Mouse (Mus musculus) embryonic facial prominence, embryonic 10.5 days (tissue): ENCODE measurements around the gene Tmem8b. TPM values are rescaled to one million over a fixed set of nuclear protein-coding genes. Genes with fewer than 3 reads are reported as not detected.

Experiments used
- DNase-seq: peaks from one replicate; pipeline ENCODE4 v3.0.0-alpha.2; 2017; ENCODE audit warnings: low spot score
- H3K27ac ChIP-seq: fragments of 300-500 bp; sonication (generic); replicated peaks from 2 replicates; pipeline ENCODE4 v1.5.1; 2016; ENCODE audit warnings: mild to moderate bottlenecking
- H3K27me3 ChIP-seq: fragments of 300-500 bp; sonication (generic); replicated peaks from 2 replicates; pipeline ENCODE4 v1.6.1; 2016; ENCODE audit warnings: low read depth, mild to moderate bottlenecking; ENCODE audit not compliant: poor library complexity, severe bottlenecking
- H3K36me3 ChIP-seq: fragments of 300-500 bp; sonication (generic); replicated peaks from 2 replicates; pipeline ENCODE4 v1.6.1; 2016; ENCODE audit warnings: mild to moderate bottlenecking, moderate library complexity
- H3K4me1 ChIP-seq: fragments of 300-500 bp; sonication (generic); 2 replicates; pipeline ENCODE4 v1.6.1; 2016
- H3K4me3 ChIP-seq: fragments of 300-500 bp; sonication (generic); 2 replicates; pipeline ENCODE4 v1.5.1; 2016; ENCODE audit warnings: mild to moderate bottlenecking, moderate library complexity
- H3K9me3 ChIP-seq: fragments of 300-500 bp; sonication (generic); 2 replicates; pipeline ENCODE4 v1.6.1; 2016; ENCODE audit warnings: mild to moderate bottlenecking
- WGBS: fragments of 180-500 bp; shearing (Covaris S2); methylation state at CpG from one replicate; pipeline ENCODE4 v1.1.7; 2016; 5-methylcytosine and 5-hydroxymethylcytosine counted together
- polyA plus RNA-seq: library from polyadenylated mRNA; unstranded; fragments of >200 nt; fragmentation: Nextera tagmentation; extraction: Ambion mirVana; gene quantifications from 2 replicates; pipeline ENCODE4 v1.2.1, GENCODE M21; 2016

Tmem8b gene
- polyA plus RNA-seq, result 4.0 and 5.1 TPM in 2 replicates

DNA sequence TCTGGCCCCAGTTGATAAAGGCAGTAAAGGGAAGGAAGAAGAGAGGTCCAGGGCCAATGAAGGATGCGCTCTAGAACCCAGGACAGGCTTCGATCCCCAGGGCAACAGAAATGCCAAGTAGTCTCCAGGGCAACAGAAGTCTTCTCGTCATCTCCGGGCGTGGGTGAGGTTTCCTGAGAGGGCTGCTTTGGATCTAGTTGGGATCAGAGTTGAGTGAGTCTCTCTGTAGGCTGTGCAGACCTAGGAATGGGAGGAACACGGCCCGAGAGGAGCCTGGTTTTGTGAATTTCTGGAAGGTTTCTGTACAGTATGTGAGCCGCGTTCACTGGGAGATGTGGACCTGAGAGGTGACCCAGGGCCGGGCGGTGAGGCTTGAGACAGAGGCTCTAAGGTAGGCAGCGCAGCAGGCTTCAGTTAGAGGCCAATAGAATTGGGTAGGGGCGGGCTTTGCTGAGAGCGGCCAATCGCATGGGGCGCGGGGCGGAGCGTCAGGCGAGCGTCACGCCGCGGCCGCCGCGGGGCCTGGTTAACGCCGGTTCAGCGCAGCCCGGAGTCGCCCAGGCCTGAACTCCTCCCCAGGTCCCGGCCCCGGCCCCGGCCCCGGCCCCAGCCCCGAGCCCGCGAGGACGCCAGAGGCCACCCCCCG is at the start of gene Tmem8b, which contains the start of gene Fam221b:
Gene Tmem8b (plus strand): TSS at position 190 of the 646 bp plus-strand sequence.
Gene Fam221b (minus strand): TSS at position 364 of the 646 bp plus-strand sequence.
- Histone ChIP-seq H3K36me3 (peaks cover 1% of the 10 kb centered on the region; the same call in 1 of the 2 replicates), H3K4me3 (peak within 1 kb of the TSS; percentile 85), H3K4me1 (peaks cover 42% of the 10 kb centered on the region), H3K27ac (peak within 1 kb of the TSS; percentile 93), H3K27me3 (peaks cover 63% of the 10 kb centered on the region), H3K9me3 (no peaks in the 10 kb centered on the region)
- 2% methylated on average over 39 of the region's 41 CpGs for WGBS
- peak; percentile 92 for DNase-seq

DNA sequence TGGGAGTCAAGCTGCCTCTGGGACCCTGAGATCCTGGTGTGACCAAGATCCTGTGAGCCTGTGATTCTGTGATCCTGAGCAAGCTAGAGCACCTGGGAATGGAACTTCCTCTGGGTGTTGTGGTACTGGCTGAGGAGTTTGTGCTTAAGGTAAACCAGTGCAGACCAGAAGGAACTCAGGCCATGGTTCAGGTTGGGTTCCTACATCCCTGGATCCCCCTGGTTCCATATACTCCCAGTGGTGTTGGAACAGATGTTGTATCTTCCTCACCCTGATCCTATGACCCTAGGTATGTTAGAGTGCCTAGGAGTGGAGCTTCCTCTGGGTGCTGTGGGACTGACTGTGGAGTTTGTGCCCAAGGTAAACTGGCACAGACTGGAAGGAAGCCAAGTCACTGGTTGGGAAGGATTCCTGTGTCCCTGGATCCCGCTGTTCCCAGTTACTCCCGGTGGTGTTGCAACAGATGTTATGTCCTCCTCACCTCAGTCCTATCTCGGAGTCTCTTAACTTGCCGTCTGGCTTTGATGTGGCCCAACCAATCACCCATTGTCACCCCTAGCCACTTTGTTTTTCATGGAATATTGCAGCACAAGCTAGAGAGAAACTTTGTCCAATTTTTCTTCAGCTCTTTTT is 48.5 kb upstream of the Tmem8b start:
- H3K36me3 ChIP-seq, result no peaks in the 10 kb centered on the region
- DNase-seq, result peak; percentile 1
- H3K4me3 ChIP-seq, result no peak overlapping the region
- H3K27me3 ChIP-seq, result no peaks in the 10 kb centered on the region
- WGBS, result 82% methylated on average over 4 of the region's 4 CpGs
- H3K9me3 ChIP-seq, result peaks cover 10% of the 10 kb centered on the region
- no peaks in the 10 kb centered on the region for H3K4me1 ChIP-seq
- no peak overlapping the region for H3K27ac ChIP-seq

DNA sequence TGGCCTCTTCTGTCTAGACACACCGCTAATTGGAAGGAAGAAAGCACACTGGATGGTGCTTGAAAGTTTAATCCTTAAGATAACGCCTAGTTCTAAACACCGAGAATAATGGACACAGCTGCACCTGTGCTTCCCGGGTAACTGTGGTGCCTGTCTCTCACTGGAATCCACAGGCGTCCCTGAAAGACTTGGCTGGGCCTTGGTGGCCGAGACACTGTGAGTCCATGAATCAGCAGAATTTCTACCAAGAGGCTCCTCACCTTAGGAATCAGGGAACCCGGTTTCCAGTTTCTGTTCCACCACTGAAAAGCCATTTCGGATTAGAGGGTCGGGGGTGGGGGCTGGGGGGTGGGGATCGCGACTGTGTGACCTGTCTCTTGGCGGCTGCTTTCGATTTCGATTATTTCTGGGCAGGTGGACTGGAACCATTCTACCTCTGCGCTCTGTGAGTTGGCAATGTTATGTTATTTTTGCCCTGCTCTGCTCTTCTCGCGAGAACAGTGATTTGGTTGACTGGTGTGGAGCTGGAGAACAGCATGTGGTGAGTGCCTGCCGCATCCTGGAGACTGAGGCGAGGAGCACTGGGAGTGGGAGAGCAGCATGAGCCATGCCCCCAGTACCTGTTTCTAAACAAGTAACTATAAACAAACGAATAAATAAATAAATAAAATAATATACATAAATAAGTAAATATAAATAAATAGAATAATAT is 39.5 kb upstream of the Tmem8b start:
- peaks cover 34% of the 10 kb centered on the region for H3K27me3 ChIP-seq
- WGBS, result 44% methylated on average over 20 of the region's 20 CpGs
- H3K27ac ChIP-seq, result no peak overlapping the region
- peaks cover 20% of the 10 kb centered on the region for H3K9me3 ChIP-seq
- H3K36me3 ChIP-seq, result no peaks in the 10 kb centered on the region
- DNase-seq, result peak; percentile 22
- no peak overlapping the region for H3K4me3 ChIP-seq
- H3K4me1 ChIP-seq, result peaks cover 36% of the 10 kb centered on the region

DNA sequence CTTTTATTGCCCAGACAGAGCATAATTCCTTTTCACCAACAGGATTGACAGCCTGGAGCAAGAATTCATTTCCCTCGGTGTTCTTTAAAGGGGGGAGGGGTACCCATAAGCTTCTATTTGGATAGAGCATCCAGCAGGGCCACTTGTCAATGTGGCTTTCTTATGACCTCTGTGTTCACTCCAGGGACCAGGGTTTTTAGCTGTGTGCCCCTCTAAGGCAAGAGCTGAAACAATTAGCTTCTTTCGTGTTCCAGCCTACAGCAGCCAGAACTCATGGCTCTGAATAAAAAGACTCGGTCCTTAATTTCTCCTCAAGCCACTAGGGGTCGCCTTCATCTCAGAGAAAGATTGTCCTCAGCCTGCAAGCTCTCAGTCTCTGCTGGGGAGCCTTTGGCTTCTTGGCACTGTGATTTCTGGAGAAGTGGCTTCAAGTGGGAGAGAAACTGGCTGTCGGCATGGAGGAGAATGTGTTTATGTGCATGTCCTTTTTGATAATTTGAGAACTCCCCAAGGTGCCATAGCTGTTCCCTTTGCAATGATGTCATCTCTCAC is 38.7 kb upstream of the Tmem8b start:
- DNase-seq, result peak; percentile 79
- Histone ChIP-seq H3K27ac (no peak overlapping the region), H3K36me3 (no peaks in the 10 kb centered on the region), H3K9me3 (peaks cover 12% of the 10 kb centered on the region), H3K4me1 (peaks cover 36% of the 10 kb centered on the region), H3K27me3 (peaks cover 34% of the 10 kb centered on the region), H3K4me3 (no peak overlapping the region)
- WGBS, result 5% methylated on average over 5 of the region's 5 CpGs

DNA sequence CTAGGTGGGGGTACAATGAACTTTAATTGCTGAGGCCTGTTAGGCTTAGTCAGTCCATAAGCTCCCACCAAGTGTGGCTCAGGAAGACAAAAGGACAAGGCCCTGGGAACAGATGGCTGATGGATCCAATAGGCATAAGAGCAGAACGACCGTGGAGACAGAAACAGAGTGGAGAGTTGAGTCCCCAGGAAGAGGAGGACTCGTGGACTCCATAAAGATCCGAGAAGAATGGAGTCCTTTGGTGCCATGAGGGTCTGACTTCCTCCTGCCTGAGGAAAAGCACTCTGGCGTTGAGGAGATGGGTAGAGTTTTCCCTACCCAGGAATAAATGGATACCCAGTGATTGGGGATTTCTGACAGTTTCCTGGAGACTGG is 38.1 kb upstream of the Tmem8b start:
- H3K9me3 ChIP-seq, result peaks cover 6% of the 10 kb centered on the region
- peak overlapping the region; percentile 79 for H3K4me3 ChIP-seq
- WGBS, result 23% methylated on average over 5 of the region's 5 CpGs
- peaks cover 34% of the 10 kb centered on the region for H3K27me3 ChIP-seq
- H3K27ac ChIP-seq, result peak overlapping the region; percentile 90
- H3K36me3 ChIP-seq, result no peaks in the 10 kb centered on the region
- DNase-seq, result no peak
- peaks cover 36% of the 10 kb centered on the region for H3K4me1 ChIP-seq

DNA sequence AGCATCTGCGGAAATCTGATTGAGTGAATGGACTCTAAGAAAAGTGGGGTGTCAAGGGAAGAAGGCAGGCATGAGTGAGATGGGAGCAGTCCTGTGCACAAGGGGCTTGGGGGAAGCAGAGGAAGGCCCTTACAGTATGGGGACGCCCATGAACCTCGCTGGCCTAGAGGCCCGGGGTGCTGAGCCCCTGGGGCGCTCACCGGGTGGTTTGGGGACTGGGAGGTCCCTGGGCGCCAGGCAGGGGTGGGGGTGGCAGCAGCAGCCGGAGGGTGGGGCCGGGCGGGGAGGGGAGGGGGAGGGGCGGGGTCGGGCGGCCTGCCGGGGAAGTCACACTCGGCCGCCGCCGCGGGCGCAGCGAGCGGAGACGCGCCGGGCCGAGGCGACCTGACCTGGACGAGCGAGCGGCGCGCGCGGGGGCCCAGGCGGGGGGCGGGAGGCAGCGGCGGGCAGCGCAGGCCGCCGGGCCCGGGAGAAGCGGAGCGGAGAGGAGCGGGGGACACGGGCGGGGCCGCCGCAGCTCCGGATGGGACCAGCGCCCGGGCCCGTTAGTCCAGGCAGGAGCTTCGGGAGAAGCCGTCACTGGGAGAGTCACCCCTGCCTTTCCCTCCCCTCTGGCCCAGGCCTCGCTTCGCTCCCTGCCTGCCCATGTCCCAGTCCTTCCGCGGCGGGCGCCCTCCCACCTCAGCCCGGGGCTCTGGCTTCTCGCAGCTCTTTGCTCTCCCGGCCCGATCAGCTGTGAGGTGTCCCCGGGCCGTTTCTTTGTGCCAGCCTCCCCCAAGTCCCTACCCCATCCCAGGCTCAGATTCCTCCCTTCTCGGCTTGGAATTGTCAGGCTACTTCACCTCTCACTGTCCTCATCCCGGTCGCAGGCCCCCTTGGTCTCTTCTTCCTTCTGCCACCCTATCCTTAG is 37.5 kb upstream of the Tmem8b start, which contains the start of gene Npr2:
Gene Npr2 (plus strand): TSS at position 890 of the 910 bp plus-strand sequence.
- H3K4me1 ChIP-seq, result peaks cover 36% of the 10 kb centered on the region
- whole genome bisulfite sequencing, result 1% methylated on average over 65 of the region's 70 CpGs

DNA sequence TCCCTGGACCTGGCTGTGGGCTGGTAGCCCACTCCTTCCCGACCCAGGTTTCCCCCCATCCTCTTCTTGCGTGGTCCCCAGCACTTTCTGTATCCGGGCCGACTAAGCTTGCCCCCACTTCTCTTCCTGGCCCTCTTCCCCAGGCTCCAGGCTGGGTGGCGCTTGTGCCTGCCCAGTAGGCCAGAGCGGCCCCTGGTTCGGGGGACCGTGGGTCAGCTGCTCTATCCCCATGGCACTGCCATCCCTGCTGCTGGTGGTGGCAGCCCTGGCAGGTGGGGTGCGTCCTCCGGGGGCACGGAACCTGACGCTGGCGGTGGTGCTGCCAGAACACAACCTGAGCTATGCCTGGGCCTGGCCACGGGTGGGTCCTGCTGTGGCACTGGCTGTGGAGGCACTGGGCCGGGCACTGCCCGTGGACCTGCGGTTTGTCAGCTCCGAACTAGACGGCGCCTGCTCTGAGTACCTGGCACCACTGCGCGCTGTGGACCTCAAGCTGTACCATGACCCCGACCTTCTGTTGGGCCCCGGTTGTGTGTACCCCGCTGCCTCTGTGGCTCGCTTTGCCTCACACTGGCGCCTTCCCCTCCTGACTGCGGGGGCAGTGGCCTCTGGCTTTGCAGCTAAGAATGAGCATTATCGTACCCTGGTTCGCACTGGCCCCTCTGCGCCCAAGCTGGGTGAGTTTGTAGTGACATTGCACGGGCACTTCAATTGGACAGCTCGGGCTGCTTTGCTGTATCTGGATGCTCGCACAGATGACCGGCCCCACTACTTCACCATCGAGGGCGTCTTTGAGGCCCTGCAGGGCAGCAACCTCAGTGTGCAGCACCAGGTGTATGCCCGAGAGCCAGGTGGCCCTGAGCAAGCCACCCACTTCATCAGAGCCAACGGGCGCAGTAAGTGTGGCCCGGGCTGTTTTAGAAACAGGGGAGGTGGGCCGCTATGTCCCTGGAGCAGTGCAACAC is 36.5 kb upstream of the Tmem8b start:
- DNase-seq, result no peak
- Histone ChIP-seq H3K9me3 (no peaks in the 10 kb centered on the region), H3K36me3 (no peaks in the 10 kb centered on the region), H3K27me3 (peaks cover 34% of the 10 kb centered on the region), H3K4me1 (peaks cover 39% of the 10 kb centered on the region), H3K4me3 (peak overlapping the region; percentile 79), H3K27ac (peak overlapping the region; percentile 90)
- WGBS, result 42% methylated on average over 42 of the region's 42 CpGs

More for the DNA sequence above, 37.5 kb upstream of the Tmem8b start, which contains the start of gene Npr2:
- Histone ChIP-seq H3K9me3 (peaks cover 3% of the 10 kb centered on the region; the same call in 1 of the 2 replicates), H3K4me3 (peak within 1 kb of the TSS; percentile 79), H3K36me3 (no peaks in the 10 kb centered on the region), H3K27ac (peak within 1 kb of the TSS; percentile 90), H3K27me3 (peaks cover 34% of the 10 kb centered on the region)
- DNase-seq, result peak; percentile 74

DNA sequence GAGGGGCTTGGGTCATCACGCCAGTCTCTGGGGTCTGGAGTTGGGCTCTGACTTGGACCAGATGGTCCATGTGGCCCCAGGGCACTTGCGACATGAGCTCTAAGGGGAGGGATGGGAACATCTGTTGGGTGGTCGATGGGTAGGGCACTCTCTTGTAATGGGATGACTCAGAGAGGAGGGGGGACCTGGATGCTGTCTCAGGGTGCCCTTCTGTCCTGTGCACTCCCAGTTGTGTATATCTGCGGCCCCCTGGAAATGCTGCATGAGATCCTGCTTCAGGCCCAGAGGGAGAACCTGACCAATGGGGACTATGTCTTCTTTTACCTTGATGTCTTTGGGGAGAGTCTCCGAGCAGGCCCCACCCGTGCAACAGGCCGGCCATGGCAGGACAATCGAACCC is 35.5 kb upstream of the Tmem8b start:
- H3K4me1 ChIP-seq, result peaks cover 39% of the 10 kb centered on the region
- H3K4me3 ChIP-seq, result peak overlapping the region; percentile 79; the same call in 1 of the 2 replicates
- H3K36me3 ChIP-seq, result no peaks in the 10 kb centered on the region
- no peaks in the 10 kb centered on the region for H3K9me3 ChIP-seq
- peaks cover 34% of the 10 kb centered on the region for H3K27me3 ChIP-seq
- H3K27ac ChIP-seq, result no peak overlapping the region
- 81% methylated on average over 8 of the region's 8 CpGs for WGBS
- DNase-seq, result peak; percentile 9

DNA sequence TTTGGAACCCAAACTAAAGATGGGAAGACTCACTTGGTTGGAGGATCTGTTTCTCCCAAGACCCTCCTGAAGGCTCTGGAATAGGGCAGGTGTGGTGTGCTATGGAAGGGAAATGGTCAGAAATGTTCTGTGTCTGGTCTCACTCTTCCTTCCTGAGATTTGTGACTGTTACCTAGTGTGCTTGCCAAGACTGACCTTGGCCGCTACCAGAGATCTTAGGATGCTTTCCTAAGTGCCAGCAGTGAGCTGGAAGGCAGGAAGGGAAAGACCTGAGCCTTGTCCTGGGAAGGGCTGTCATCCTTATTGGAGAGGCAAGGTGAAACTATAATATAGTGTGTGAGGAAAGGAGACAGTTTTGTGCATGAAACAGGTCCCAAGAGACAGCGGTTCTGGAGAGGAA is 35.0 kb upstream of the Tmem8b start:
- no peak overlapping the region for H3K27ac ChIP-seq
- peak overlapping the region; percentile 79; the same call in 1 of the 2 replicates for H3K4me3 ChIP-seq
- no peaks in the 10 kb centered on the region for H3K36me3 ChIP-seq
- peaks cover 34% of the 10 kb centered on the region for H3K27me3 ChIP-seq
- DNase-seq, result peak; percentile 5
- peaks cover 39% of the 10 kb centered on the region for H3K4me1 ChIP-seq
- no peaks in the 10 kb centered on the region for H3K9me3 ChIP-seq
- 93% methylated on average over 2 of the region's 2 CpGs for WGBS

DNA sequence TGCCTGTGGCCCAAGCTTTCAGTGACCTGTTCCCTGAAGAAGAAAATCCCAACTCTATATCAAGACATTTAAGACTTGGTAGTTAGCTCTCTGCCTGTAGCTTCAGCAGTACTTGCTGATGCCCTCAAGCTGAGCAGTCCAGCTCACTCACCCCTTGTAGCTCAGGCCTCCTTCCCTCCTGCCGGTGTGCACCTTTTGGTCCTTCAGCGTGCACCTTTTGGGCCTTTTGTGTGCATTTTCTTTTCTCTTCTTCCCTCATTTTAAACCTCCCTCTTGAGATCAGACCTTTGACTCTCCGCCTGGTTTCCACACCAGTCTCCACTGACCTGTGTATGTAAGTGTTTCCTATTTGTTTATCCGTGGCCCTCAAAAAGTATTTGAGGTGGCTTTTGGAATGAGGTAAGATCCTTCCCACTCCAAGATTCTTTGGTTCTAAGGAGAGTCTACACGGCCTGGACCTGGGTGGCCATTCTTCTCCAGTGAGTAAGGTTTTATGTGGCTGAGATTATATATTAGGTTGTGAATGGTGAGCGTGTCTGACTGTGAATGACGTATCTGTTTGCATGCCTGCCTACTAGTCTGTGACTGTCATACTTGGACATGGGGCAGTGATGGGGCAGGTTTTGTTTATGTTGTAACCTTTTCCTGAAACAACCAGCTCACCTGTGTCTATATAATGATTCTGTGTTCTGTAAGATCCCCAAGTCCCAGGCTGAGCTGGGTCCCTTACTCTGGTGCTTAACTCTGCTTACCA is 34.0 kb upstream of the Tmem8b start:
- peak; percentile 5 for DNase-seq
- no peaks in the 10 kb centered on the region for H3K9me3 ChIP-seq
- H3K27me3 ChIP-seq, result peaks cover 32% of the 10 kb centered on the region
- H3K36me3 ChIP-seq, result no peaks in the 10 kb centered on the region
- peaks cover 35% of the 10 kb centered on the region for H3K4me1 ChIP-seq
- 86% methylated on average over 7 of the region's 7 CpGs for WGBS
- no peak overlapping the region for H3K27ac ChIP-seq
- H3K4me3 ChIP-seq, result no peak overlapping the region
